Mouse (Mus musculus) embryonic fibroblast, embryonic 13.5 days (primary cell): ENCODE measurements at regions not wholly inside any gene's neighbourhood (a gene's known extent, or its start where the extent isn't known, plus 50 kb on each side); places are given as distances from the start of the nearest gene placed in this dataset.
"Not testable (repeated sequence)": the region's sequence is repeated elsewhere in the genome, so short reads cannot be mapped to it uniquely, and the experiment has no call there.

ENCODE experiments used
- H3K27ac ChIP-seq: 2 replicates; pipeline ENCODE4 v1.5.1; 2012; ENCODE audit warnings: low read length, control low read depth, inconsistent platforms; ENCODE audit not compliant: insufficient read depth
- H3K4me1 ChIP-seq: 2 replicates; pipeline ENCODE4 v1.6.1; 2011; ENCODE audit warnings: low read length; ENCODE audit not compliant: control insufficient read depth, insufficient read depth
- H3K4me3 ChIP-seq: 2 replicates; pipeline ENCODE4 v1.5.1; 2011; ENCODE audit warnings: mild to moderate bottlenecking, control low read depth, low read length; ENCODE audit not compliant: insufficient read depth
- CTCF ChIP-seq: IDR thresholded peaks from 2 replicates; pipeline ENCODE4 v1.5.1; 2011; ENCODE audit warnings: mild to moderate bottlenecking, control low read depth, low read length, moderate library complexity, borderline replicate concordance; ENCODE audit not compliant: insufficient read depth
- POLR2A ChIP-seq: IDR thresholded peaks from 2 replicates; pipeline ENCODE4 v1.6.1; 2011; ENCODE audit warnings: low read depth, mild to moderate bottlenecking, control low read depth, low read length, moderate library complexity

- not testable (repeated sequence) for H3K4me1 ChIP-seq, H3K4me3 ChIP-seq, H3K27ac ChIP-seq
Measured at GRCm38 (mm10) chr8:118209301-118209700, 74.2 kb upstream of the Cdh13 start.

- H3K4me1 ChIP-seq, result no peaks in the 10 kb centered on the region
- no peak overlapping the region for H3K27ac ChIP-seq
- H3K4me3 ChIP-seq, result no peak overlapping the region
- TF ChIP-seq CTCF, result no peak
Measured at GRCm38 (mm10) chr8:118190866-118191265, 92.7 kb upstream of the Cdh13 start.

GRCm38 (mm10) chr8:118189226-118189625 lies 94.3 kb upstream of the Cdh13 start:
- Histone ChIP-seq H3K4me1 (no peaks in the 10 kb centered on the region), H3K27ac (no peak overlapping the region), H3K4me3 (no peak overlapping the region)
- TF ChIP-seq CTCF, result no peak
- no peak for TF ChIP-seq POLR2A

DNA sequence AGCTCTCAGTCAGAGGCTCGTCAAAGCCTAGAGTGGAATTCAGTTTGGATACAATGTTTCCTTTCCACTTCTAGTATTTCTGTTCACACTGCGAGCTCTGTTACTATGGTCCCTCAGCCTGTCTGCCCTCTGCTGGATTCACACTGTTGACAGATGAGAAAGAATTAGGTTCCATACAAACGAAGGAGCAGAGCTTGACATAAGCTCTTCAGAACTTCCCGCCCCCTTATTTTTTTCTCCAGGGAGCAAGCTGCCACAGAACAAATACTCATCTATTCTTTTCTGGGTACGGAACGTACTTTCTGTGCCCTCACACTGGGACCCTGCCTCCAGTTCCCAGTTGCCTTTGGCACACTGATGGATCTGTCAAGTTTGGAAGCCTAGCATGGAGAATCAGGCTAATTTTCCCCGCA lies 114.5 kb upstream of the Cdh13 start:
- TF ChIP-seq POLR2A, result no peak
- TF ChIP-seq CTCF, result no peak
- no peak overlapping the region for H3K27ac ChIP-seq
- H3K4me3 ChIP-seq, result no peak overlapping the region
- 0 out of 2 replicates have a peak, but pooled peaks cover 2% of the 10 kb centered on the region for H3K4me1 ChIP-seq

DNA sequence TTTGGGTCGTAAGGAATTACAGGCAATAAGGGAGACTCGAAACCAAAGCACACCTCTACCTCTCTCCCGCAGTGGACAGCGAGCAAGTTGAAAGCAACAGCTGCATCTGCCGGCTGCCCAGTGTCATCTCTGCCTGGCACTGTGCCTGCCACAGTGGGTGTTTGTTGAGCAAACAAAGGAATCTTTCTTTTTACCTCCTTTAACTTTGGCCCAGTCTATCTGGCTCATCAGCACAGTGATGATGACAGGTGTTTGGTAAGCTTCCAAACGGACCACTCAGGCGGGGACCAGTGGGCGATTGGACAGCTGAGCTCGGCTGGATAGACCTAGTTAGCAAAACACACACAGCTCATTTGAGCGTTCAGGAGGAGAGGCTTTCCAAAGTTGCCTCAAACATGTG lies 121.4 kb upstream of the Cdh13 start:
- H3K4me1 ChIP-seq, result no peaks in the 10 kb centered on the region
- H3K27ac ChIP-seq, result no peak overlapping the region
- H3K4me3 ChIP-seq, result no peak overlapping the region
- TF ChIP-seq POLR2A, result no peak
- no peak for TF ChIP-seq CTCF

GRCm38 (mm10) chr8:118147359-118148205 lies 136.0 kb upstream of the Cdh13 start:
- no peaks in the 10 kb centered on the region for H3K4me1 ChIP-seq
- H3K4me3 ChIP-seq, result no peak overlapping the region
- no peak overlapping the region for H3K27ac ChIP-seq
- no peak for TF ChIP-seq CTCF
- TF ChIP-seq POLR2A, result no peak

DNA sequence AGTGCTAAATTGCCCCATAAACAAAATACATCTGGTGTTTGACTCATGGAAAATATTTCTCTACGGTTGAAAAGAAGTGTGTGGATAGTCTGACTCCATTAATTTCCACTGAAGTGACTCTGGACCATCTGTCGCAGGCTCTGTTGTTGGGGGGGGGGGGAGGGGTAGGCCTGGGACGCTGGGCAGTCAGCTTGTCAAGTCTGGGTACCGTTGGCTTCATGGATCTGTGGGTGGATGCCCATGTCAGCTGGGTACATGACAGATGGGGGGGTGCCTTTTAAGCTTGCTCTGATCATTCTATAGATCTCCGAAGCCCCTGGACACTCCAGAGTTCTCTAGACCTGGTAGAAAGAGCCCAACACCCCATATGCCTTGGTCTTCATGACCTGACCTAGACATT lies 139.0 kb upstream of the Cdh13 start:
- TF ChIP-seq POLR2A (no peak), CTCF (no peak)
- H3K4me1 ChIP-seq, result no peaks in the 10 kb centered on the region

DNA sequence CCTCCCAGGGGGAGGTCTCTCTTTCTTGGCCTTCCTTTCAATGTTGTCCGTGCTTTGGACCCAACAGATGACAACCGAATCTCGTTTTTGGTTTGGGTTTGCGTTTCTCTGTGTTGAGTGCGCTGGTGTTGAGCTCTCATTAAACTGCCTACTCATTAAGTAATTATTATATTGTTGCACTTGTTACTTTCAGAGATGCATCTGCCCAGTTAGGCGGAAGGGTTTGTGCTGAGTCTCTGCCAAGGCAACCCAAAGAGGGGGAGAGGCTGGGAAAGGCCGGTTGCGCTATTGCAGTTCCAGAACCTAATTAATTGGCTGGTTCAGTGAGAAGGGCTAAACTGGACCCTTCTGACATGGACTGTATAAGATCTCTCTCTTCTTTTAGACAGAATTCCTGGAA lies 141.2 kb upstream of the Cdh13 start:
- Histone ChIP-seq H3K27ac (no peak overlapping the region), H3K4me3 (no peak overlapping the region), H3K4me1 (no peaks in the 10 kb centered on the region)
- TF ChIP-seq CTCF, result no peak
- no peak for TF ChIP-seq POLR2A

More for the DNA sequence above, 139.0 kb upstream of the Cdh13 start:
- no peak overlapping the region for H3K4me3 ChIP-seq
- H3K27ac ChIP-seq, result no peak overlapping the region

DNA sequence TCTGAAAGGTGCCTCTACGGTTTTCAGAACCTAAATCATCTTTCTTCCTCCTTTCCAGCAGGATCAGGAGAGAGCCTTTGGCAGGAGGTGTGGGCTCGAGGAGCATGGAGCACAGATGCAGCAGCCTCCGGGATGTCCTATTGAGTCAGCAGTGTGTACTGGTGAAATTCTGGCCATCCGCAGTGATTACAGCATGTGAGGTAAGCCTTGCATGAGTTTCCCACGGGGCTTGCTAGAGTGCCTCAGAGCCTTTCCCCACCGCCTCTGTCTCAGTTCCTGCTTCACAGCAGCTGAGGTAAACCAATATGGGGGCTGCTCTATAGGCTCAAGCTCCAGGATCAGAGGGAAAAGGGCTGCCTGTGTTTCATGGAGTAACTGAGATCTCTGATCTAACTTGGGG lies 143.6 kb upstream of the Cdh13 start:
- no peak overlapping the region for H3K27ac ChIP-seq
- TF ChIP-seq POLR2A (no peak), CTCF (no peak)
- H3K4me1 ChIP-seq, result no peaks in the 10 kb centered on the region
- no peak overlapping the region for H3K4me3 ChIP-seq

DNA sequence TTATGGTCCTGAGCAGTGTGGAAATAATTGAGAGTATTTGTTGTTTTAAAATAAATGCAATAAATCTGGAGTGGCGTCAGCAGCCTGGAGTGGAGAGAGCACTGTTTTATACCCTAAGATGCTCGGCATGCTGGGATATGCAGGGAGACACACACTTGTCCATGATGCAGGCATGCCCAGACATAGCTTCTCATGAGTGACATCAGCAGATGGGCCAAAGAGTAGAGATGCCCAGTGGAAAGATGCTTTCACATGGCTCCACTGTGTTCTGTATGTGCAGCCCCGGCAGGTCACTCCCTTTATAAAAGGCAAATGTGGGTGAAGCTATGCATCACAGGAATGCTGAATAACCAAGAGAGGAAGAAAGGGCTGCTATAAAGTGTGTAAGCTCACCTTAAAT lies 145.7 kb upstream of the Cdh13 start:
- no peak for TF ChIP-seq POLR2A
- TF ChIP-seq CTCF, result no peak
- Histone ChIP-seq H3K27ac (no peak overlapping the region), H3K4me1 (no peaks in the 10 kb centered on the region), H3K4me3 (no peak overlapping the region)

DNA sequence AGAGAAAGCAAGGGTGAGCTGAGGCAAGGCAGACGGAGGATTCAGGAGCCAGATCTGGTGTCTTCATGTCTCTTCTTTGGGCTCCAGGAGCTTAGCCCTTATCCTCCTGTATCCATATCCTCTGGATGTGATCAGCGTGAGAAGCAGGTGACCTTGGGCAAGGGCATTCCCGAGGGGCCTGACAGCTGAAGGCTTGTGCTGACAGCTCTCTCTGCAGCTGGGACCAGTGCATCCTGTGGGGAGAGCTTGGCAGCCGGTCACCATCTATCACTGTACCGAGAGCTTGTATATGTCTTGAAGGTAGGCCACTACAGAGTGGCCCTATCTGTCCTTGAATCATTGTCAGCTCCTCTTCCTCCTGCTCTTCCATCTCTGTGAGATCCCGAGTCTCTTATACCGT lies 158.5 kb upstream of the Cdh13 start:
- TF ChIP-seq CTCF (no peak), POLR2A (no peak)
- Histone ChIP-seq H3K4me3 (no peak overlapping the region), H3K4me1 (no peaks in the 10 kb centered on the region), H3K27ac (no peak overlapping the region)
